Mouse (Mus musculus): ENCODE measurements around the gene Ano6. TPM values are rescaled to one million over a fixed set of nuclear protein-coding genes. Genes with fewer than 3 reads are reported as not detected.

Gene Ano6
- total and polyA plus RNA-seq, 3 experiments = 14.9 to 27.0 (median 18.4) TPM

- H3K27me3 ChIP-seq (replicated peaks) = no peaks in the 10 kb centered on the region
- no peak overlapping the region for H3K9ac ChIP-seq (ENCODE audit: insufficient read depth, low read depth)
- H3K4me1 ChIP-seq (ENCODE audit: control insufficient read depth in 1 of 2, insufficient read depth in 2 of 2) = peaks cover 7% of the 10 kb centered on the region in 2 experiments
- no peak overlapping the region for H3K27ac ChIP-seq (ENCODE audit: insufficient read depth, low read depth)
- DNase-seq (ENCODE audit: extremely low read depth) = no peak
- H3K4me2 ChIP-seq (ENCODE audit: insufficient read depth, low read depth, poor library complexity, severe bottlenecking) = no peak overlapping the region
- H3K9me3 ChIP-seq (replicated peaks; ENCODE audit: low read length) = no peaks in the 10 kb centered on the region
- no peak overlapping the region for H3K4me3 ChIP-seq (replicated peaks in 1 of 3; ENCODE audit: low read depth in 2 of 3, low read length in 2 of 3, poor library complexity in 1 of 3)
- peaks cover 0 to 22% of the 10 kb centered on the region in 2 experiments for H3K36me3 ChIP-seq (replicated peaks in 1 of 2; ENCODE audit: control insufficient read depth in 1 of 2, insufficient read depth in 1 of 2, low read length in 1 of 2)
- dilution Hi-C loops (cut with MboI; ENCODE audit: extremely low pct_ligation_motif_present, extremely low pct_unique_long_range_greater_than_20kb, low sequenced_read_pairs) = no loop called here
- no peaks in the 10 kb centered on the region for H3K79me2 ChIP-seq (replicated peaks; ENCODE audit: control insufficient read depth, extremely low read depth, insufficient read depth, poor library complexity, severe bottlenecking)
- no peak for TF ChIP-seq RAD21 (IDR thresholded peaks at IDR 0.05; ENCODE audit: low read depth, low read length)
- TF ChIP-seq TBP (conservative IDR thresholded peaks at IDR 0.05; ENCODE audit: low read depth, low read length) = no peak
- TF ChIP-seq SMC3 (IDR thresholded peaks at IDR 0.05; ENCODE audit: low read depth, low read length) = no peak
- no peak for TF ChIP-seq JUND (conservative IDR thresholded peaks at IDR 0.05; ENCODE audit: low read depth, low read length)
- no peak for TF ChIP-seq IRF4 (IDR thresholded peaks at IDR 0.05; ENCODE audit: low read depth, low read length)
- no peak for TF ChIP-seq ZC3H11A (IDR thresholded peaks at IDR 0.05; ENCODE audit: low read depth, low read length)
- TF ChIP-seq KAT2A (IDR thresholded peaks at IDR 0.05; ENCODE audit: insufficient replicate concordance, low read length) = no peak
- TF ChIP-seq MYC (IDR thresholded peaks at IDR 0.05; ENCODE audit: low read depth, low read length) = no peak
- TF ChIP-seq MAX (IDR thresholded peaks at IDR 0.05; ENCODE audit: low read length) = no peak
- no peak for TF ChIP-seq GABPA (IDR thresholded peaks at IDR 0.05; ENCODE audit: insufficient replicate concordance, low read depth, low read length)
- no peak for TF ChIP-seq ZNF384 (IDR thresholded peaks at IDR 0.05; ENCODE audit: low read depth, low read length)
- TF ChIP-seq HCFC1 (IDR thresholded peaks at IDR 0.05; ENCODE audit: low read depth, low read length) = no peak
- no peak for TF ChIP-seq JUN (IDR thresholded peaks at IDR 0.05; ENCODE audit: insufficient read depth, low read depth, low read length)
- TF ChIP-seq MEF2A (IDR thresholded peaks at IDR 0.05; ENCODE audit: borderline replicate concordance, low read depth, low read length) = no peak
- in situ Hi-C loops (cut with MboI; ENCODE audit: low pct_ligation_motif_present, low pct_unique_long_range_greater_than_20kb, low sequenced_read_pairs) = no loop called here
Measured at GRCm38 (mm10) chr15:95749216-95749615, 41.4 kb upstream of the Ano6 start.

GRCm38 (mm10) chr15:95750038-95750437 lies 40.6 kb upstream of the Ano6 start:
- H3K9ac ChIP-seq (ENCODE audit: insufficient read depth, low read depth) = no peak overlapping the region
- H3K36me3 ChIP-seq (replicated peaks in 1 of 2; ENCODE audit: control insufficient read depth in 1 of 2, insufficient read depth in 1 of 2, low read length in 1 of 2) = peaks cover 0 to 19% of the 10 kb centered on the region in 2 experiments
- in situ Hi-C loops (cut with MboI; ENCODE audit: low pct_ligation_motif_present, low pct_unique_long_range_greater_than_20kb, low sequenced_read_pairs) (no loop called here), dilution Hi-C loops (cut with MboI; ENCODE audit: extremely low pct_ligation_motif_present, extremely low pct_unique_long_range_greater_than_20kb, low sequenced_read_pairs) (no loop called here)
- no peaks in the 10 kb centered on the region for H3K79me2 ChIP-seq (replicated peaks; ENCODE audit: control insufficient read depth, extremely low read depth, insufficient read depth, poor library complexity, severe bottlenecking)
- H3K27me3 ChIP-seq (replicated peaks) = no peaks in the 10 kb centered on the region
- DNase-seq (ENCODE audit: extremely low read depth) = no peak
- no peak overlapping the region for H3K4me3 ChIP-seq (replicated peaks in 1 of 3; ENCODE audit: low read depth in 2 of 3, low read length in 2 of 3, poor library complexity in 1 of 3)
- H3K4me1 ChIP-seq (ENCODE audit: control insufficient read depth in 1 of 2, insufficient read depth in 2 of 2) = peaks cover 7% of the 10 kb centered on the region in 2 experiments
- no peak overlapping the region for H3K4me2 ChIP-seq (ENCODE audit: insufficient read depth, low read depth, poor library complexity, severe bottlenecking)
- TF ChIP-seq RAD21 (IDR thresholded peaks at IDR 0.05; ENCODE audit: low read depth, low read length) = no peak
- TF ChIP-seq POLR2A (IDR thresholded peaks at IDR 0.05; ENCODE audit: low read depth, low read length) = no peak
- no peak for TF ChIP-seq HCFC1 (IDR thresholded peaks at IDR 0.05; ENCODE audit: low read depth, low read length)
- no peak for TF ChIP-seq NRF1 (IDR thresholded peaks at IDR 0.05; ENCODE audit: low read depth, low read length)
- TF ChIP-seq TCF12 (IDR thresholded peaks at IDR 0.05; ENCODE audit: low read depth, low read length) = no peak
- TF ChIP-seq EP300 (IDR thresholded peaks at IDR 0.05; ENCODE audit: low read length) = no peak
- no peak for TF ChIP-seq ZMIZ1 (IDR thresholded peaks at IDR 0.05; ENCODE audit: low read depth, low read length)
- TF ChIP-seq JUN (IDR thresholded peaks at IDR 0.05; ENCODE audit: insufficient read depth, low read depth, low read length) = no peak
- H3K9me3 ChIP-seq (replicated peaks; ENCODE audit: low read length) = no peaks in the 10 kb centered on the region
- H3K27ac ChIP-seq (ENCODE audit: insufficient read depth, low read depth) = no peak overlapping the region

Measured in CH12.LX (cell line).